Mouse (Mus musculus) heart, embryonic 16.5 days (tissue): Measurements from ENCODE around the gene Ssb. TPM values are rescaled to one million over a fixed set of nuclear protein-coding genes. Genes with fewer than 3 reads are reported as not detected.
A peak's percentile ranks its signal among the peaks of the same experiment; 100 is the strongest.

Experiments
- ATAC-seq: fragments of 200-750 bp; cut with Nextera tagmentation; replicated peaks from 2 replicates; pipeline ENCODE4 v1.8.0; 2017; ENCODE audit warnings: moderate number of reproducible peaks; ENCODE audit not compliant: insufficient read depth, low FRiP score; ENCODE audit errors: extremely low read depth
- H3K27ac ChIP-seq: fragments of 300-500 bp; sonication (generic); 2 replicates; pipeline ENCODE4 v1.5.1; 2014; ENCODE audit warnings: mild to moderate bottlenecking, low read length, control low read depth, moderate library complexity
- H3K27me3 ChIP-seq: fragments of 300-500 bp; sonication (generic); 2 replicates; pipeline ENCODE4 v1.6.1; 2014; ENCODE audit warnings: low read length, mixed read lengths; ENCODE audit not compliant: control insufficient read depth, insufficient read depth
- H3K36me3 ChIP-seq: fragments of 300-500 bp; sonication (generic); 2 replicates; pipeline ENCODE4 v1.6.1; 2014; ENCODE audit not compliant: control insufficient read depth, insufficient read depth
- H3K4me1 ChIP-seq: fragments of 300-500 bp; sonication (generic); 2 replicates; pipeline ENCODE4 v1.6.1; 2014; ENCODE audit warnings: low read length, mixed read lengths; ENCODE audit not compliant: control insufficient read depth, insufficient read depth
- H3K4me2 ChIP-seq: fragments of 300-500 bp; sonication (generic); 2 replicates; pipeline ENCODE4 v1.6.1; 2014; ENCODE audit warnings: low read depth, mild to moderate bottlenecking, control low read depth, low read length
- H3K4me3 ChIP-seq: fragments of 300-500 bp; sonication (generic); 2 replicates; pipeline ENCODE4 v1.5.1; 2014; ENCODE audit warnings: mild to moderate bottlenecking, control low read depth, low read length
- H3K9ac ChIP-seq: fragments of 300-500 bp; sonication (generic); 2 replicates; pipeline ENCODE4 v1.6.1; 2014; ENCODE audit warnings: low read length, control low read depth
- H3K9me3 ChIP-seq: fragments of 300-500 bp; sonication (generic); replicated peaks from 2 replicates; pipeline ENCODE4 v1.6.1; 2016; ENCODE audit warnings: low read length; ENCODE audit not compliant: control insufficient read depth
- WGBS: fragments of 180-500 bp; shearing (Covaris S2); extraction: QIAGEN DNeasy Blood & Tissue Kit; methylation state at CpG from one replicate; pipeline ENCODE4 v1.1.7; 2014; 5-methylcytosine and 5-hydroxymethylcytosine counted together
- polyA plus RNA-seq: library from polyadenylated mRNA; unstranded; fragments of >200 nt; fragmentation: Nextera tagmentation; extraction: Ambion mirVana; gene quantifications from 2 replicates; pipeline ENCODE4 v1.2.1, GENCODE M21; 2015

Ssb gene
- polyA plus RNA-seq, 1 experiment from 2014 or later: 193 TPM

DNA sequence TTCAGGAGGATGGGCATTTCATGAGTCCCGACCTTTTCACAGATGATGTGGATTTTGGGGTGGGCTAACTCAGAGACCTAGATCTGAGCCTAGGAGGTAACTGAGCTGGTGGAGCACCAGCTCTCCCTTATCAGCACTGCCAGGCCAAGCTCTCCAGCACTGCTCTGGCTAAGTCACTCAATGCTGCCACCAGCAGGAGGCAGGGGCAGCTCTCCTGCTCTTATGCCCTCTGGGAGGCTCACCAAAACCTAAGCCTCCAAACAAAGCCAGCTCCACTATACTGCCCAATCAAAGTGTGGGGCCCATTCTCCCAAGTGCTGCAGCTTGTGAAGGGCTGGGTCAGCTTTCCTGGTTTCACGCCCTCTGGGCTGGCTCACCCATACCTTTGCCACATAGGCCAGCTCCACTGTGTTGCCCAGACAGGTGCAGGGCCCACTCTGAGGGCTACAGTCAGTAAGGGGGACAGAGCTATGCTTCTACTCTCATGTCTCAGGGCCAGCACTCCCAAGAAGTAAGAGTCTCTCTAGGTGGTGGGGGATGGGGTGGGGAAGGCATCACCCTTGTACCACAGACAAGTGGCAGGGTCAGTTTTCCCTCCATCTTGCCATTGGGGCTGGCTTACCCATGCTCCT, 9.8 kb upstream of the Ssb start:
- H3K36me3 ChIP-seq: no peaks in the 10 kb centered on the region
- no peak overlapping the region for H3K4me2 ChIP-seq
- WGBS: 70% methylated on average over 2 of the region's 2 CpGs
- H3K9ac ChIP-seq: no peak overlapping the region
- no peaks in the 10 kb centered on the region for H3K9me3 ChIP-seq
- H3K27ac ChIP-seq: no peak overlapping the region
- H3K4me1 ChIP-seq: no peaks in the 10 kb centered on the region
- ATAC-seq: no peak
- no peak overlapping the region for H3K4me3 ChIP-seq
- no peaks in the 10 kb centered on the region for H3K27me3 ChIP-seq

DNA sequence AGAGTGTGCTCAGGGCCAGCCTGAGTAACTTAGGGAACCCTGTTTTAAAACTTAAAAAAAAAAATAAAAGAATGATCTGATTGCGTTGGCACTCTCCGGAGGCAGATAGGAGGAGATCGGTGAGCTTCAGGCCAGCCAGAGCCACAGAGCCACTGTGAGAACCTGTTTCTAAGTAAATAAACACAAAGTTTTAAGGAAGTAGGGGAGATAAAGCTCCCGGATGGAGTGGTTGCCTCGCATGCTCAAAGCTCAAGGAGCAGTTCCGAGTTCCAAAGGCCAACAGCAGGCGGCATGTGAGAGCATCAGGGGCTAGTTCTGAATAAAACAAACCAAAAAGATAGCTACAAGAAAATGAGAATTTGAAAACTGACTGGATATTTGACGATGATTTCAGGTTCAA, 5.0 kb upstream of the Ssb start:
- Histone ChIP-seq H3K4me2 (no peak overlapping the region), H3K4me3 (no peak overlapping the region), H3K9ac (no peak overlapping the region), H3K9me3 (no peaks in the 10 kb centered on the region), H3K4me1 (no peaks in the 10 kb centered on the region), H3K27me3 (no peaks in the 10 kb centered on the region), H3K27ac (no peak overlapping the region), H3K36me3 (no peaks in the 10 kb centered on the region)
- 26% methylated on average over 8 of the region's 8 CpGs for WGBS
- no peak for ATAC-seq

DNA sequence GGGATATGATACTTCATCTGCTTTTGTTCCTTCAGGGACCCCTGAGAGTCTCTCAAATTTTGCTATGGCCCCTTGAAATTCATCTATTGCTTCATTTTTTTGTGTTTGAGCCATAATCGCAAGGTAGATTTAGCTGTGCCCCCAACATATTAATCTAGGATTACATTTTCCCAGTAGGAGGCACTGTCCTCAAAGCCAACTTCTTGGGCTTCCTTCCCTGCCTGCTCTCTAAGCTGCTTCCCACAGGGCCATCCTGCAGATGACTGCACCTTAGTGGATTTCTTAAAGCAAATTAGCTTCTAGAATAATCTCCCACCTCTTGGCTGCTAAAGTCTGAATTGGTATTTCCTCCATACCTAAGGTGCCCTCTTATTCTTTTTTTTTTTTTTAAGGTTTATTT, 3.5 kb upstream of the Ssb start:
- H3K9ac ChIP-seq: no peak overlapping the region
- H3K9me3 ChIP-seq: no peaks in the 10 kb centered on the region
- WGBS: 73% methylated on average over 1 of the region's 1 CpGs
- ATAC-seq: no peak
- H3K36me3 ChIP-seq: no peaks in the 10 kb centered on the region
- H3K4me1 ChIP-seq: peaks cover 5% of the 10 kb centered on the region
- no peaks in the 10 kb centered on the region for H3K27me3 ChIP-seq
- H3K27ac ChIP-seq: no peak overlapping the region
- no peak overlapping the region for H3K4me3 ChIP-seq
- H3K4me2 ChIP-seq: no peak overlapping the region

DNA sequence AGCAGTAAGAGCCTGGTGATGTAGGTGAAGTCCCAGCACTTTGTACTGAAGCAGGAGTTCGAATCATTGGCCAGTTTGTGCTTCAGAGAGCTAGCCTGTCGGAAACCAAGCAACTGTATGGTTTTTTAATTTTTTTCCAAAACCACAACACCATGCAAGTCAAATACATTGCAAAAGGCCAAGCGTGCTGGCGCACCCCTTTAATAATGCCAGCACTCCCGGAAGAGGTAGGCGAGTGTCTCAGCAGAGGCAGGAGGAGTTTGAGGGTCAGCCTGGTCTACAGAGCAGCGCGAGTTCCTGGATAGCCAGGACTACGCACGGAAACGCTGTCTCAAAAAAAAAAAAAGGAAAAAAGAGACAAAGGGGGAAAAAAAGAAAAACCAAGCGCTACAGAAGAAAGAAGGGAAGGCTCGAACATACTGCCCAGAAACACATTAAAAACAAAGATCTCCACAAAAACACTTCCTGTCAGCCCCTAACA, 350 bp upstream of the Ssb start:
- H3K36me3 ChIP-seq: no peaks in the 10 kb centered on the region
- WGBS: 7% methylated on average over 13 of the region's 13 CpGs
- peak overlapping the region; percentile 73 for H3K4me3 ChIP-seq
- ATAC-seq: peak; percentile 34; the same call in 1 of the 2 replicates
- no peaks in the 10 kb centered on the region for H3K9me3 ChIP-seq
- H3K4me2 ChIP-seq: peak overlapping the region; percentile 75
- H3K27me3 ChIP-seq: no peaks in the 10 kb centered on the region
- H3K4me1 ChIP-seq: peaks cover 7% of the 10 kb centered on the region
- peak overlapping the region; percentile 88 for H3K9ac ChIP-seq
- peak overlapping the region; percentile 92 for H3K27ac ChIP-seq

DNA sequence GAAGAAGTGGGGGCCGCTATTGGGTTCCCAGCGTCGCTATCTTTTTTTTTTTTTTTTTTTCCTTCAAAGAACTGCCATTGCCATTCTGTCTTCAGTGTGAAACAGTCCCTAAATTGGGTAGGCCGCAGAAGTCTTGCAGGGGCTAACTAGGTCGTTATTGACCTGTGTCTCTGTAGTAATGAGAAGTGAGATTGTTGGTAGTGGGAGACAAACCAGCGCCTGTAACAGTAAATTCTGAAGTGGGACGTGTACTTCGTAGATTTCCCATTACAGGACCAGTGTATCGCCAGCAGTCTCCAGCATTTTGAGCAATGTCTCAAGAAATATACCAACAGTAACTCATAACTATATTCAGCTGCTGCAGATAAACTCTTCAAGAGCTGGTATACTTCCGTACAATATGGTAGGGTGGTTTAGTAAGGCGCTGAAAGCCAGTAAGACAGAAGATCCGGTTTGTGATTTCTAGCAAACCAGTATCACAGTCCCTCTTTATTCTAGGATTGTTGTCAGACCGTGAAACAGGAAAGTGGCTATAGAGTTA, 825 bp downstream of the Ssb start:
- Histone ChIP-seq H3K4me3 (peak overlapping the region; percentile 73), H3K4me1 (peaks cover 7% of the 10 kb centered on the region), H3K27me3 (no peaks in the 10 kb centered on the region), H3K9me3 (no peaks in the 10 kb centered on the region), H3K9ac (peak overlapping the region; percentile 88), H3K36me3 (peaks cover 6% of the 10 kb centered on the region; the same call in 1 of the 2 replicates), H3K27ac (peak overlapping the region; percentile 92), H3K4me2 (peak overlapping the region; percentile 76)
- under 1% methylated on average over 13 of the region's 13 CpGs for WGBS
- no peak for ATAC-seq

DNA sequence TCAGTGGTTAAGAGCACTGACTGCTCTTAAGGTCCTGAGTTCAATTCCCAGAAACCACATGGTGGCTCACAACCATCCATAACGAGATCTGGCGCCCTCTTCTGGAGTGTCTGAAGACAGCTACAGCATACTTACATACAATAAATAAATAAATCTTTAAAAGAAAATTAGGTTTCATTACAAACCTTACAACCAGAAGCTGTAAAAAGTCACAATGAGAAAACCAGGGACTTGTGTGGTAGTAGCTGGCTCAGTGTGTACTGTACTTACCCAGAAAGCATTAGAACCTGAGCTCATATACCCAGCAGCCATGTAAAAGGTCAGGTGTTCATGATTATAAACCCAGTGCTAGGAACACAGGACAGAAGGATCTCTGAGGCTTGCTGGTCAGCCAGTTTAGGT, 22.6 kb downstream of the Ssb start:
- no peak overlapping the region for H3K4me3 ChIP-seq
- no peak overlapping the region for H3K9ac ChIP-seq
- no peaks in the 10 kb centered on the region for H3K27me3 ChIP-seq
- no peaks in the 10 kb centered on the region; the same call in 1 of the 2 replicates for H3K36me3 ChIP-seq
- peak overlapping the region; percentile 78; the same call in 1 of the 2 replicates for H3K4me2 ChIP-seq
- H3K27ac ChIP-seq: no peak overlapping the region
- ATAC-seq: no peak
- H3K9me3 ChIP-seq: no peaks in the 10 kb centered on the region
- H3K4me1 ChIP-seq: peaks cover 11% of the 10 kb centered on the region
- WGBS: 60% methylated on average over 2 of the region's 2 CpGs

DNA sequence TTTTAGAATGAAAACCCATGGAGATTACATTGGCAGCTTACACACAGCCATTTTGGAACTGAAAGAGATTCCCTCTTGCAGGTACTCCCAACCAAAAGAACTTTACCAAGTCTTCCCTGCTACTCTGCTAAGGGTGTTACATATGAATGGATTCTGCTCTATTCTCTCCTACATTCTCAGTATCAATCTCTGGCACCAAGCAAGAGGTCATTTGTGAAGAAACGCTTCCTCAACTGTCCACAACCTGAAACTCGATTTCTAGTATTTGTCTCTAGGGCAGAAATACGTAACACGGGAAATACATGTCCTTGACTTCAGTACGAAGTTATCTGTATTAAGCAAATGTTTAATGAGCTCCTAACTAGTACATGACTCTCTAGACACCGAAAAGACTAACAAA, 23.2 kb downstream of the Ssb start:
- Histone ChIP-seq H3K9ac (peak overlapping the region; percentile 85), H3K4me2 (peak overlapping the region; percentile 78), H3K4me3 (peak overlapping the region; percentile 77), H3K27ac (no peak overlapping the region), H3K36me3 (no peaks in the 10 kb centered on the region; the same call in 1 of the 2 replicates), H3K9me3 (no peaks in the 10 kb centered on the region), H3K27me3 (no peaks in the 10 kb centered on the region), H3K4me1 (peaks cover 11% of the 10 kb centered on the region)
- no peak for ATAC-seq
- WGBS: 44% methylated on average over 6 of the region's 6 CpGs

DNA sequence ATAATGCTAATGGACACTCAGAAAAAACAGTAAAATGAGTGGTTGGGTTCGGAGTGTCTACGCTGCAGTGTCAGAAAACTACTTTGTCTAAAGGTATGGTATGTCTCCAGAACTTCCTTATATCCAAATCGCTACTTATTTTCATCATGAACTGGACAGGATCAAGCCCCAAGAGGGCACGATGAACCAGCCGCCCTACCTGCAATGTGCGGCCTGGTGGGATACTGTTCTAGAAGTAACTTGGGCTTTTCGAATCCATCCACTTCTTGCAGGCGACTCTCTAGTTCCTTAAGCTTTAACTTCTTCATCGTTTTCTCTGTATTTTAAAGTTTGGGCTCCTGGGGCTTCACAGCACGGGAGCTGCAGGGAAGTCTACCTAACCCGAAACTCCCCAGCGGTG, 23.7 kb downstream of the Ssb start:
- Histone ChIP-seq H3K27ac (peak overlapping the region; percentile 74), H3K9me3 (no peaks in the 10 kb centered on the region)
- 4% methylated on average over 12 of the region's 12 CpGs for WGBS

DNA sequence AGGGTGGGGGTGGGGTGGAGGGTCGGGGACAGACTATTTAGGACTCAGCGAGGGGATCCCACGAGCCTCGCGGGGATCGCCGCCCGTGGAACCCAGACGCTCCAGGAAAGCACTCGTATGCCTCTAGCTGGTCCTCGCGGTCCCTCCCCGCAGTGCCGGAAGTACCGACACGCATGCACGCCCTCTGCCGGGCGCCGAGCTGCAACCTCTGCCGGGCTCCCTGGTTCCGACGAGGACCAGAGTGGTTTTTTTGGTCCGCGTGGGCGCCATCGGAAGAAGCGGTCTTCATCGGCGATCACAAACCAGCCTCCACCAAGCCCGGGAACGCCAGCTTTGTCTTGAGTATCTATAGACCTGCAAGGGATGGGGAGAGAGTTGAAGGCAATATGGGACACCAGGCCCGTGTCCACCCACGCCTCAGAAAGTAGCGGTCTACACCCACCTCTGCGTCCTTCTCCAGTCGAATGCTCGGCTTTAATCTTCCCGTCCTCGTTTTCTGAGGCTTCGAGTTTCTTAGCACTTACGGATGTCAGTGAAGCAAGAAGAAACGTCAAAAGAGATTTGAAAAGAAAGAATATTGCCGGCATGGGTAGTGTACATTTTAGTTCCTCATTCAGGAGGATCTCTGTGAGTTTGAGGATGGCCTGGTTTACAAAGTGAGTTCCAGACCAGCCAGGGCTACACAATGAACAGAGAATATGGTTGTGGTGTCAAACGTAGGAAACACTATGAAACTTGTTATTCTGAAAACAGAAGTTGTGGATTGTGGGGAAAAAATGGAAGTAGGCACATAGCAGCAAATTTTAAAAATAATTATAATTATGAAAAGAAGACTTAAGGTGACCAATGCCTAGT, 24.3 kb downstream of the Ssb start, which contains the start of gene Mettl5:
Gene Mettl5, minus strand, starts transcription at position 165 of the 855 bp plus-strand sequence.
- Histone ChIP-seq H3K4me3 (peak within 1 kb of the TSS; percentile 77), H3K27ac (peak within 1 kb of the TSS; percentile 74), H3K9me3 (no peaks in the 10 kb centered on the region), H3K4me1 (peaks cover 11% of the 10 kb centered on the region), H3K27me3 (no peaks in the 10 kb centered on the region), H3K36me3 (no peaks in the 10 kb centered on the region), H3K9ac (peak within 1 kb of the TSS; percentile 85), H3K4me2 (peak within 1 kb of the TSS; percentile 78)
- ATAC-seq: peak; percentile 96
- 1% methylated on average over 45 of the region's 45 CpGs for WGBS

More for the DNA sequence above, 23.7 kb downstream of the Ssb start:
- Histone ChIP-seq H3K36me3 (no peaks in the 10 kb centered on the region), H3K4me3 (peak overlapping the region; percentile 77), H3K9ac (peak overlapping the region; percentile 85), H3K4me2 (peak overlapping the region; percentile 78), H3K4me1 (peaks cover 11% of the 10 kb centered on the region), H3K27me3 (no peaks in the 10 kb centered on the region)
- ATAC-seq: no peak
